Mouse (Mus musculus): ENCODE measurements at regions not wholly inside any gene's neighbourhood (a gene's known extent, or its start where the extent isn't known, plus 50 kb on each side); places are given as distances from the start of the nearest gene placed in this dataset.

DNA sequence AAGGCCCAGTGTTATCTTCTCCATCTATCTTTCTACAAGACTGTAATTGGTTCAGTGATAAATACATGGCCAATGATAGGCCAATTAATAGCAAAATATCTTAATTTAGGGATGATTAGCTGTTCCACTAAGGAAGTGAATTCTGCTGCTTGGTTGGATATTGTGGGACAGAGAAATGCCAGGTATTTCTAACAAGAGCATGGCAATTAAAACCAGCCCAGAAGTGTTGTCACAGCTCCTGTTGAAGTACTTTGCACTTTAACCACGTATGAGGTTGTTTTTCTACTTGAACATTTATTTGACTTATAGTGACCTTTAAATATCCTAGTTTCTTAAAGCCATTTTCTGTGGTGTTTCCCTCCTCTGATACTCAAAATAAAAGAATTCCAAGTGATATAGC is 65.7 kb upstream of the Acsl4 start:
- DNase-seq (ENCODE audit: low spot score in 2 of 2) = no peak
- intact Hi-C loops (cut with DNase I) = no loop called here

DNA sequence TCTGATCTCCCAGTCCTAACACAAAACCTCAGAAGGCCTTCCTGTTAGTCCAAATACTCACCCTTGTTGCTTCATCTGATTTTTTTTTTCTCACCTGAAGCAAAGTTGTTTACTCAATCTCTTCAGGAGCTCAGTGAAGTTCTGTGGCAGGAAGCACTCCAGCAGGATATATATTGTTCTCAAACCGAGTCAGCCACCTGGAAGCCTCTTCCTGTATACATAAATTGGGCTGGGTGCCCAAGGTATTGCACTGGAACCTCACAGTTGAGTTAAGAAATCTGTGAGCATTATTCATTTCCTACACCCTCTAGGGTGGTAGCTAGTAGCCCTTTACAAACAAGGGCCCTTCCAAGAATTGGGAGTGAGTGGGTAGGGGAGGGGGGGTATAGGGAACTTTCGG is 73.8 kb upstream of the Acsl4 start:
- intact Hi-C loops (cut with DNase I) = no loop called here
- no peak for DNase-seq (ENCODE audit: low spot score in 2 of 2)

DNA sequence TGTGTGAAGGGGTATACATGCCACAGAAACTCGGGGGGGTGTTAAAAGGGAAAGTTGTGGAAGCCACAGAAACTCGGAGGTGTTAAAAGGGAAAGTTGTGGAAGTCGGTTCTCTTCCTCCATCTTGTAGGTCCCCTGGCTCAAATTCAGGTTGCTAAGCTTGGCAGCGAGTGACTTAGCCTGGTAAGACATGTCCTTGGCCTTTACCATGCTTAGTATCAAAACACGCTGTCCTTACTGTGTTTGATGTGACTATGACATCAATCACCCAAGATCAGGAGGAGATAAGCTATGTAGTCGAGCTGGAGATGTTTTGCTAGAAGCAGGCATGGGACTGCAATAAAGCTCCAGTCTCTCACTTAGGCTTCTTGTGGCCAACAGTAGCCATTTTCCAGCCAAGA is 74.4 kb upstream of the Acsl4 start:
- intact Hi-C loops (cut with DNase I) = no loop called here
- no peak for DNase-seq (ENCODE audit: low spot score in 2 of 2)

DNA sequence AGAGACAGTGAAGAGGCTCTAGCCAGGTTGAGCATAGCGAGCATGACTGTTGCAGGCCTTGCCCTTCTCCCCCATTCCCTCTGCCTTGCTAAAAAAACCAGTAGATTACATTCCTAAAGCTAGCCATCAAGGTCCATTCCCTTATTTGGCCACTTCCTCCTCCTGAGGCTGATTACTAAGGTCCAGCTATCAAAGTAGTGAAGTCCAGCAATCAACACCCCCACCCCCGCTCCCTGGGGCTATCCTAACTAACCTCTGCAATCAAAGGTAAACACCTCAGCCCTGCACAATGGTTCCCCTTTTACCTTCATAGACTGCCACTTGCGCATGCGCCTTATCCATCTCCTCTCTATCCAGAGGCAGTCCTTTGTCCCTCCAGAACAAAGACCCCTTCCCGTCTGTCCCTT is 77.5 kb upstream of the Acsl4 start:
- DNase-seq (ENCODE audit: low spot score in 2 of 2) = no peak
- intact Hi-C loops (cut with DNase I) = no loop called here

DNA sequence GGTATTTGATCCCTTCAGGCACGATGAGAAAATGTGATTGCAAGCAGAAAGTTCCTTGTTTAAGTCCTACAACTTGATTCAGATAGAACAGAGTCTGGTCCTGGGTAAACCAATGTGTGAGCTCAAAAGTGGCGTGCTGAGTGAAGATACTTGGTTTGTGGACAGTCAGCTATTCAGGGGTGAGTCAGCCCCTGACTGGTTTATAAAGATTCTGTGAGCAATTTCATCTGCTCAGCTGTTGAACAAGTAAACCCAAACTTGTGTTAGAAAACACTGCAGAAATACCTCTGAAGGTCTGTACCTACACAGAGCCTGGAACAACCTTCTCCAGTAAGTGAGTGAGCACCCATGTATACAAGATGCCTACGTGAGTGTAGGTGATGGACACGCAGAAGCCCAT is 78.1 kb upstream of the Acsl4 start:
- DNase-seq (ENCODE audit: low spot score in 2 of 2) = no peak
- intact Hi-C loops (cut with DNase I) = no loop called here

DNA sequence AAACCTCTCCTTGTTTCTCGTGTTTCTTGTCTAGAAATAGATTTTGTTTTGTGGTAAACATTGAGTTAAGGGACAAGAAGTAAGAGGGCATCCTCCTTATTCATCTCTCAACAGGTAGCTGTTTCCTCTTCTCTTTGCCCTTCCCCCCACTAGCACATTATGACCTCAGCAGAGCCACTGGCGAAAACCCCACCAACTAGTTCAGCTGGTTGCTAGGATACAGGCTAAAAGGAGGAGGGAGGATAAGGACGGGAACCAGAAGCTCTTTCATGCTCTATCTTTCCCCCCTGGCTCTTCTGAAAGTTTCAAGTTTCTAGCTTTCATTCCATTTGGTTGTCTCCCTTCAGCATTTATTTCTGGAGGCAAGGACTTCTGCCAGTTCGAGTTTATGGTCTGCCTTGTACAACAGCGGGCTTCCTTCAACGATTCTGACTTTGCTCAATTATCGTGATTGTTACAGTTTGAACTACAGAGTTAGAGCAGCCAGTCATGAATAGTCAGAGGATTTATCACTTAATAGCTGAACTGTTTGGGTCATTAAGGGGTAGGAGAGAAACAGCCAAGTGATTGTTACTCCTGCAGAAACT is 78.8 kb upstream of the Acsl4 start:
- no peak for DNase-seq (ENCODE audit: low spot score in 2 of 2)
- intact Hi-C loops (cut with DNase I) = no loop called here

DNA sequence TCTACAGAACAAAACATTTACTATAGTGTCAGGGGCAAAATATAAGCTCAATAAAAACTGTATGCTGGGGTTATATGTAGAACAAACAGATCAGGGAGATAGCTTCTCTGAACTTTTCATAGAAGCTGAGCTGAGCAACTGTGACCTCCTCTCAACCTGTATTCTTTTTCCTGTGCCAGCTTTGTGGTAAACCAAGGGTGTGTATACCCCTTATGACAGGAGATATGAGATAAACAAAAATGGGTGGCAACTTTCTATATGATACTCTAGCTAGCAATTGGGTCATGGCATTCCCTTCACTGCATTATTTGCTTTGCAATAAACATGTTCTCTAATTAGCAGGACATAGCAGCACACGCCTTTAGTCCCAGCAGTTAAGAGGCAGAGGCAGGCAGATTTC is 79.7 kb upstream of the Acsl4 start:
- intact Hi-C loops (cut with DNase I) = no loop called here

DNA sequence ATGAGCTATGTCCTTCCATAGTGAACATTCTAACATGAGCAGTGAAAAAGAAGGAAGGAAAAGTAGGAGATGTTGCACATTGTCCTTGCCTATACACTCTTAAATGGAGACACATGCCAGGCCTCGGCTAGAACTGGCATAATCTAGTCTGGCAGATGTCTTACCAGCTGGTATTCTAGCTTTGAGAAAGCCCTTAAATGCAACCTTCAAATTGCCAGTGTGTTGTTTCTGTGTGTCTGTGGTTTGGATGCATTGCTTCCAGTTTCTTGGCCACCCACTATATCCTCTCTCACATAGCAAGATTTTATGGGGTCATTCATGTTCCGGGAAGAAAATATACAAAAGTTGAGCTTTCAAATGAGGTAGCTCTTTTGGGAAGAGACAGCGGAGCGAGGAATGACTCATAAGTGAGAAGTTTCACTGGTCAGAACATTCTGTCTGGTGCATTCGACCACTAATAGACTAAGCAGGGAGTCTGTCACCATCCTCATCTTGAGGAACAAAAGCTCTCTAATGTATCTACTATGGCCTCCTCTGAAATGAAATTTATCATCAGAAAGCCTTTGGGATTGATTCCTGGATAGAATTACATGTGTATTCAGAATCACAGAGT is 91.0 kb upstream of the Acsl4 start:
- DNase-seq (ENCODE audit: low spot score in 2 of 2) = peak in 1 of 2 experiments; percentile 16
- intact Hi-C loops (cut with DNase I) = no loop called here

More for the DNA sequence above, 79.7 kb upstream of the Acsl4 start:
- no peak for DNase-seq (ENCODE audit: low spot score in 2 of 2)

DNA sequence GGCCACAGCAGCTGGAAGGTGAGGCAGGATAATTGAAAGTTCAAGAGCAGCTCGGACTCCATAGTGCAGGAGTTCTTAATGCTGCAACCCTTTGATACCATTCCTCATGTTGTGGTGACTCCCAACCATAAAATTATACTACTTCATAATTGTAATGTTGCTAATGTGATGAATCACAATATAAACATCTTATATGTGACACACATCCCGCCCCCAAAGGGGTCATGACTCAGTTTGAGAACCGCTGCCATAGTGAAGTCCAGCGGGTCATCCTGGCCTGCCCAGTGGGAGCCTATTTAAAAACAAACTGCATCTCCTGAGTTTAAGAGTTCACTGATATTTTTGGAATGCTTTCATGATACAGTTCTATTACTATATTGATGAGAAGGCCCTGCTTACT is 97.7 kb upstream of the Acsl4 start:
- no peak for DNase-seq (ENCODE audit: low spot score in 2 of 2)
- intact Hi-C loops (cut with DNase I) = no loop called here

DNA sequence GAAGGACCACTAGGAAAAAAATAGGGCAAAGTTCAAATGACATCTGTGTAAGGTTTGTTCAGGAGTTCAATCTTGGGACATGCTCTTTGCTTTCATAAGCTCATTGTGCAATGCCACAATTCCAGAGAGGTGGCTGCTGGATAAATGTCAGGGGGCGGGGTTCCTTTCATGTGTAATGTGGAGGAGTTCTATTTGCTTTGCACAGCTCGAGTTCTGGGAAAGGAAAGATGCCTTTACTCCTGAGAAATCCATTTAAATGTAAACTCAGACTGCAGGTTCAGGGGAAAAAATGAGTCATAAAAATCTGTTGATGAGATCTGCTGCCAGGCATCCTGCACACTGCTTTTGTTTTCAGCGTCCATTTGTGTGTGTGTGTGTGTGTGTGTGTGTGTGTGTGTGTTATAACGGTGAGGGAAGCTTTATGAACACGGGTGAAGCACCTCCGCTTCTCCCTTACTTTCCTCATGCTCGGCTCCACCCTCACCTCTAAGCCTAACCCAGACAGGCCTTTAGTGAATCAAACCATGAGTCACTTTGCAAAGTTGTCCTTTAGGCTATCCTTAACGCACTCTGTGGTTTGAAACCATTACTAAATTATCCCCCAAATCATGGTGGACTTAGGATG is 99.9 kb upstream of the Acsl4 start:
- peak in 1 of 2 experiments; percentile 11 for DNase-seq (ENCODE audit: low spot score in 2 of 2)
- intact Hi-C loops (cut with DNase I) = no loop called here

DNA sequence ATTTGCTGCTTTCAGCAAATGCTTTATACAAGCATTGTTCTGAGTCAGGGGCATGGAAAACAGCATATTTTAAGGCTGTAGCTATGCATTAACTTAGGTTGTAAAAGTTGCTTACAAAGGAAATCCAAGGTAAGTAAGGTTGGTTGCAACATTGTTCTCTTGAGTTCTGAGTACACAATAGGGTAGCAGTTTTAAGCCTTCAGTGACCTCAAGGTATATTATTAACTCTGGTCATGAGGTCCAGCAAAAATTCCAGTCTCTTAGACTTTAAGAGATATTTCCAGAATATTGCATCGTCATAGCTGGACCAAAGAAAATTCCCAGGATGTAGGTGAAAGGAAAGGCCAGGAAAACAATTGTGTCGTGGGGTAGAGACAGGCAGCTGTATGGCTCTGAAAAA is 110.8 kb upstream of the Acsl4 start:
- DNase-seq (ENCODE audit: low spot score in 2 of 2) = no peak
- intact Hi-C loops (cut with DNase I) = no loop called here

DNA sequence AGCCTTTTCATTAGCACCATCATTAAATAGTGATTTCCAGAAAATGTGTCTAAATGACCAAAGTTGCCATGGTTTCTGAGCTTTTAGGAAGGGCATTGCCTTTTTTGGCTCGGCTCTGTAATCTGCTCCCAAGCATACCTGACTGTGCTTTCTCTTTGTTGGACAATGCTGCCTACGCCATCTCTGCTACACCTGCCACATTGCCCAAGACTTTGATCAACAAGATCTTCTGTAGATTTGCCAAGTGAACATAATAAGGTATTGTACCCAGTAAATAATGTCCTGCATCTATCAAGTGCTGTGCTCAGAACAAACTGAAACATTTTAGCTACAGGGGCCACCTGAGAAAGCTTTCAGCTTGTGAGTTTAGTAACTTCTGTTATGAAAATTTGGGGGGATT is 114.6 kb upstream of the Acsl4 start:
- intact Hi-C loops (cut with DNase I) = no loop called here
- DNase-seq (ENCODE audit: low spot score in 2 of 2) = no peak

DNA sequence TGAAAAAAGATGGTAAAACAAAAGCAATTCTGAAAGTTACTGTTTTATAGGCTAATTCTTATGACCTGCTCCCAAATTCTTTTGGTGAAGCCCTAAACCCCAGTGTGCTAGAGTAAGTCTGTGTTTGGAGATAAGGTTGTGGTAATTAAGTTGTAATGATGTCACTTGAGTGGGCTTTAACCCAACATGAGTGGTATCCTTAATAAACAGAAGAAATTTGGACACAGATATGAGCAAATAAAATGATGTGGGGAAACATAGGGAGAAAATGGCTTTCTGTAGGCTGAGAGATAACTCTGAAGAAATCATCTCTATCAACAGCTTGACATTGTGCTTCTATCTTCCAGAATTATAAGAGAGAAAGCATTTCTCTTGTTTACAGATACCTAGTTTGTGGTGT is 117.1 kb upstream of the Acsl4 start:
- DNase-seq (ENCODE audit: low spot score in 2 of 2) = no peak
- intact Hi-C loops (cut with DNase I) = no loop called here

DNA sequence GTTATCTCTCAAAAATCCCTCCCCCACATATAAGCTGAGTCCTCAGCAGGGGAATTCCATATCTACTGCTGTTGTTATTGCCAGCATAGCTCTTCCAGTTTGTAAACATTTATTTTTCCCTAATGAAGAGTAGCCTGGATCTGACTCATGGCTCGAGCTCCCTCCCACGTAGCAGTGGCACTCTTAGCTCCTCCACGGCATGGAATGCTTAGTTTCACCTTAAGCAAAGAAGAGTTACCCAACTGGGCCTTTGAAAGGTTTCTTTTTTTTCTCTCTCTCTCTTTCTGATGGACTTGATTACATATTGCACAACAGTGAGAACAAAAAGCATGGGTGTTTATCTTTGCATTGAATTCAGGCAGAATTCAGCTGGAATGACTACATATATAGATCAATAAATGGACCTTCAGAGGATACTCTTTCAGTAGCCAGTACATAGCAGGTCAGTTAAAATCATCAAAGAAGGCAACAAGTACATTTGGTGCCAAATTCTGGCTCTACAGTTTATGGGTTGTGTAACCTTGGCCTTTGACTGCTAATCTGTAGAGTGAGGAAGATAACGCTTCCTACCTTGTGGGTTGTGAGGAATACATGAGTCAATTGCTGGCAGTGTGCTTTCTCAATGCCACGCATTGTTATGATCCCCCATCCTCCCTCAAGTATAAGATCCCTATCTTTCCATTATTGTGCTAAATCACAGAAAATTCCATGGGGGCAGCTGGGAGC is 126.2 kb upstream of the Acsl4 start:
- intact Hi-C loops (cut with DNase I) = no loop called here
- DNase-seq (ENCODE audit: low spot score in 2 of 2) = no peak

DNA sequence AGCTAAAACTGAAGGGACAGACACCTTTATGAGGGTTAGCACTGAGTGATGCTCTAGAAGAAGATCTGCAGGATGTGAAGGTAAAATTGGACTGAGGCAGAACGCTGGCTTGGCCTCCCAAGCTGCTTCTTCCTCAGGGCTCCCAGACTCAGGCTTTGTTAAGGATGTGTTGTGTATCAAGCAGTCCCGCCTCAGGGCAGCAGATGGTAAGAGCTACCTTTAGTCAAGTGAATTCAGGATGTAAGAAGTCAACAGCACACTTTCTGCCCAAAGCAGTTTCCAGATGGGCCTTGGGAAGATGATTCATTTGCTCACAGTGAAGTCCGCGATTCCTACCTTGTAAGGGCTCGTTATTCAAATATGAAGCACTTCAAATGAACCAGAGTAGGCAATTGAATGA is 126.9 kb upstream of the Acsl4 start:
- intact Hi-C loops (cut with DNase I) = no loop called here

DNA sequence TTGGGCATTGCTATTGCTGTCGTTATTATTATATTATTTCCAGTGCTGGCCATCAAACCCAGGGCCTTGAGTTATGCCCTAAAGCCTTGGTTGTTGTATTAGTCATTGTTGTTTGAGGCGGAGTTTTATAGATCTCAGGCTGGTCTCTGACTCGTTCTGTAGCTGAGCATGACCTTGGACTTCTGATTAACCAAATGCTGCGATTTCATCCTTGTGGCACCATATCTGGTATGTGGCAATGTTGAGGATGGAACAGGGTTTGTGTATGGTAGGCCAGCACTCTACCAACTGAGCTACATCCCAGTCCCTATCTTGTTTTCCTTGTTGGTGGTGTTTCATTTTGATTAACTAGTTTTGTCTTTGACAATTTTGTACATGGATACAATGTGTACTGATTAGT is 130.7 kb upstream of the Acsl4 start:
- intact Hi-C loops (cut with DNase I) = no loop called here
- DNase-seq (ENCODE audit: low spot score in 2 of 2) = no peak

More for the DNA sequence above, 126.9 kb upstream of the Acsl4 start:
- no peak for DNase-seq (ENCODE audit: low spot score in 2 of 2)

DNA sequence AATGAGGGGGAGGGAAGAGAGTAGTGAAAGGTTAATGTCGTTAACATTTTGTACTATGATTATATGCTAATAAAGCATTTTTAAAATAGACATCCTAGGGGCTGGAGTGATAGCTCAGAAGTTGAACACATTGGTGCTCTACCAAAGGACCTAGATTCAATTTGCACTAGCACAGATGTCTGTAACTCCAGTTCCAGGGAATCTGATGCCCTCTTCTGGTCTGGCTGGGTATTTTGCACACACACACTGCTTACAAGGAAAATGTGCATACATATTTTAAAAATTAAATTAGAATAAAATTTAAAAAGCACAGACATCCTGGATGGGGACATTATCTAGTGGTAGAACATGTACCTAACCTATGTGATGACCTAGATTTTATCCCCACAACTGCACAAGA is 136.6 kb upstream of the Acsl4 start:
- DNase-seq (ENCODE audit: low spot score in 2 of 2) = no peak

DNA sequence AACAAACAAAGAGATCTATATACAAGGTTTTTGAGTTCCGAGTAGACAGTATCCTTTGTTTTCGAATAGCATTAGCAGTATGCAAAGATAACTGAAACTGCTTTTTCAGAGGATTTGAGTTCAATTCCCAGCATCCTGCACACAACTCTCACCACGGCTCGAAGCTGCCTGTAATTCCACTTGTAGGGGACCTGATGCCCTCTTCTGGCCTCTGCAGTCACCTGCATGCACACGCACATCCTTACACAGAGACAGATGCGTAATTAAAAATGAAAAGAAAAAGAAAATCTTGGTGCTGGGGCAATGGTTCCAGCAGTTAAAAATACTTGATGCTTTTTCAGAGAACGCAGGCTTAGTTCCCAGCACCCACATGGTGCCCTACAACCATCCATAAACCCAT is 139.6 kb upstream of the Acsl4 start:
- no peak for DNase-seq (ENCODE audit: low spot score in 2 of 2)
- intact Hi-C loops (cut with DNase I) = loop anchor here (5.0 kb wide), 1 partner anchor 143 kb away; no protein-coding TSS in a partner anchor

More for the DNA sequence above, 136.6 kb upstream of the Acsl4 start:
- intact Hi-C loops (cut with DNase I) = loop anchor here (2.0 kb wide), 1 partner anchor 154 kb away; no protein-coding TSS in a partner anchor

DNA sequence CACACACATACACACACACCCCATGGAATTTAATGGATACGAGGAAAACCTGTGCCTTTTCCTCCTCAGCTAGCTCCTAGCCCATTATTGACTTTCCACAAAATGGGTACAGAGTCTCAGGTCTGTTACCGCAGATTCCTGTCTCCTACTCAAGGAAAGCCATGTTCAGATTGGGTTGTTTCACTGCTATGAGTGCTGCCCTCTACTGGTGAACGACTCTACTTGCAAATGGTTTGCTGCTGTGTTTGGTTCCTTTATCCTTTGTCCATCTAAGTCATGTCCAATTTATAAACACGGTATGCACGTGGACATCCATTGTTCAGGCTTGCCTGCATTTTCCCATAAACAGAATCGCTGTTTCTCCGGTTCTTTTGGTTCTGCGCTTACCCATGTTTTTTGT is 144.4 kb upstream of the Acsl4 start:
- intact Hi-C loops (cut with DNase I) = loop anchor here (5.0 kb wide), 1 partner anchor 147 kb away; no protein-coding TSS in a partner anchor
- no peak for DNase-seq (ENCODE audit: low spot score in 2 of 2)

DNA sequence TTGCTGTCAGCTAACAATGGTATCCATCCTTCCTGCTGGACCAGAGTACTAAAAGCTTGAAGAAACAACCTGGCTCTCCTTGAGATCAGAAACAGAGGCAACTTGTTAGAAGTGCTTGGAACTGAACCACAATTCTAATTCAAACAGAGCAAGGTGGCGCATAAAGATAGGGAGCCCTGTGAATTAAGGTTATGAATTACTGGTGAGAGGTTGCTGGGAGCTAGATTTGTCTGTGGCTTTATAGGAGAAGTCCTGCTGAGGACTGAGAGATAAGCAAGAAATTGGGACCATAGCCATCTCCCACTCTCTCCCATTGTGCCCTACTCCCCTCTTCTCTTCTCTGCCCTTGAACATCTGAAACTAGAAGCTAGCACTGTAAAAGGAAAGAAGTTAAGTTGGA is 145.2 kb upstream of the Acsl4 start:
- intact Hi-C loops (cut with DNase I) = no loop called here
- DNase-seq (ENCODE audit: low spot score in 2 of 2) = no peak

DNA sequence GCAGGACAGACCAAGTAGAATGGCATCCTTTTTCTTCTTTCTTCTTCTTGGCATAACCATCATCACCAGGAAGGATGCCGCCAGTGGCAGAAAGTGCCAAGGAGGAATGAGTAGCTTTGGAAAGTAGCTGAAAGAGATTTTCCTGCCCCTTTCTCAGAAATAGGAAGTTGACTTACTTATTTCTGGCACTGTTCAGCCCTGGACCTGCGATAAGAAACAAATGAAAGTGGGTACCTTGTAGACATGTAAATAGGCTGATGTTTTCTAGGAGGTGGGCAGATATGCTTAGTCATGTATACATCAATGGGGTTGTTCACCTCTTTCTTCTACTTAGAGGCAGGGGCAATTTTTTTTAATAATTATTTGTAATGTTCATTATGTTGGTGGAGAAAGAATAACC is 145.3 kb upstream of the Tmem164 start:
- DNase-seq (ENCODE audit: low spot score in 2 of 2) = no peak
- intact Hi-C loops (cut with DNase I) = no loop called here
